Mouse (Mus musculus): ENCODE data around the gene Kiz. TPM values are rescaled to one million over a fixed set of nuclear protein-coding genes. Genes with fewer than 3 reads are reported as not detected.

Gene Kiz
- 17.2 and 22.3 TPM in 2 replicates for polyA plus RNA-seq (2014; fragmentation: Nextera tagmentation; extraction: Ambion mirVana)

GRCm38 (mm10) chr2:146855599-146856039, at the start of gene Kiz:
TSS of gene Kiz (plus strand) at chr2:146855864.
- Histone ChIP-seq H3K4me3 (ENCODE audit: low read depth, low read length) (peak within 1 kb of the TSS; percentile 88), H3K4me2 (peak within 1 kb of the TSS; percentile 74), H3K9me3 (ENCODE audit: control insufficient read depth, low read length) (no peaks in the 10 kb centered on the region), H3K27me3 (replicated peaks; ENCODE audit: control insufficient read depth, insufficient read depth, low read length) (no peaks in the 10 kb centered on the region), H3K9ac (ENCODE audit: low read depth, low read length) (peak within 1 kb of the TSS; percentile 84), H3K36me3 (ENCODE audit: control insufficient read depth, insufficient read depth, low read length) (no peaks in the 10 kb centered on the region), H3K4me1 (replicated peaks; ENCODE audit: control insufficient read depth, insufficient read depth, low read length) (no peaks in the 10 kb centered on the region), H3K27ac (ENCODE audit: low read depth, low read length) (peak within 1 kb of the TSS; percentile 55; the same call in 1 of the 2 replicates)
- DNase-seq (ENCODE audit: low spot score) (peak; percentile 96), ATAC-seq (replicated peaks; ENCODE audit: low FRiP score) (peak; percentile 100)
- WGBS = 2% methylated on average over 32 of the region's 32 CpGs

DNA sequence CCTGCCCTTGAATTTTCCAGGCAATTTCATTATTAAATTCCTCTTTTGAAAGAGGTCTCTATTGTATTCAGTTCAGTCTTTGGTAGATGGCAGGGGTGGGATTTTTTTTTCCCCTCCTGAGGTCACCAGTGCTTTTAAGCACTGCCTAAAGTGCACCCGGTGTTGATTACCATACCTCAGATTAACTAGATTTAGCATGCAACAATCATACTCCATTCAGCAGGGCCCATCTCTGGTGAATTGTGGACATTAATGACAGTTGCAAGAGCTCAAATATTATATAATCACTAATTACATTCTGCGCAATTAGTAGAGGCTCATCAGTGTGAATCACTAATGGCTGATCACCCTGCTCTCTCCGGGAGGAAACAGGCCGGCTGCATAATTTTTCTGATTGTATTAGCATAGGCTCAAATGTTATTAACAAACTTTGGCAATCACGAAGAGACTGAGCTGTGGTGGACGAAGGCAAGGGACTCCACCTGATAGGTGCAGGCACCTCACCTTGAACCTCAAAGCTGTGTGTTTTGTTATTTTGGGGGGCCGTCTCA, 45.9 kb upstream of the Kiz start:
- H3K27ac ChIP-seq (ENCODE audit: low read depth, low read length) = no peak overlapping the region
- no peaks in the 10 kb centered on the region for H3K9me3 ChIP-seq (ENCODE audit: control insufficient read depth, low read length)
- ATAC-seq (replicated peaks; ENCODE audit: low FRiP score) (no peak), DNase-seq (ENCODE audit: low spot score) (no peak)
- no peak overlapping the region for H3K4me3 ChIP-seq (ENCODE audit: low read depth, low read length)
- WGBS = 85% methylated on average over 7 of the region's 7 CpGs
- H3K9ac ChIP-seq (ENCODE audit: low read depth, low read length) = no peak overlapping the region
- H3K4me1 ChIP-seq (replicated peaks; ENCODE audit: control insufficient read depth, insufficient read depth, low read length) = no peaks in the 10 kb centered on the region
- no peak overlapping the region for H3K4me2 ChIP-seq
- H3K36me3 ChIP-seq (ENCODE audit: control insufficient read depth, insufficient read depth, low read length) = no peaks in the 10 kb centered on the region
- H3K27me3 ChIP-seq (replicated peaks; ENCODE audit: control insufficient read depth, insufficient read depth, low read length) = no peaks in the 10 kb centered on the region

- no peak overlapping the region for H3K27ac ChIP-seq (ENCODE audit: low read depth, low read length)
- no peak overlapping the region for H3K4me2 ChIP-seq
- DNase-seq (ENCODE audit: low spot score) (no peak), ATAC-seq (replicated peaks; ENCODE audit: low FRiP score) (no peak)
- H3K4me3 ChIP-seq (ENCODE audit: low read depth, low read length) = no peak overlapping the region
- H3K9ac ChIP-seq (ENCODE audit: low read depth, low read length) = no peak overlapping the region
- 81% methylated on average over 13 of the region's 13 CpGs for WGBS
- H3K4me1 ChIP-seq (replicated peaks; ENCODE audit: control insufficient read depth, insufficient read depth, low read length) = no peaks in the 10 kb centered on the region
- no peaks in the 10 kb centered on the region for H3K36me3 ChIP-seq (ENCODE audit: control insufficient read depth, insufficient read depth, low read length)
- H3K27me3 ChIP-seq (replicated peaks; ENCODE audit: control insufficient read depth, insufficient read depth, low read length) = no peaks in the 10 kb centered on the region
- no peaks in the 10 kb centered on the region for H3K9me3 ChIP-seq (ENCODE audit: control insufficient read depth, low read length)
Measured at GRCm38 (mm10) chr2:146810695-146811094, 45.0 kb upstream of the Kiz start.

DNA sequence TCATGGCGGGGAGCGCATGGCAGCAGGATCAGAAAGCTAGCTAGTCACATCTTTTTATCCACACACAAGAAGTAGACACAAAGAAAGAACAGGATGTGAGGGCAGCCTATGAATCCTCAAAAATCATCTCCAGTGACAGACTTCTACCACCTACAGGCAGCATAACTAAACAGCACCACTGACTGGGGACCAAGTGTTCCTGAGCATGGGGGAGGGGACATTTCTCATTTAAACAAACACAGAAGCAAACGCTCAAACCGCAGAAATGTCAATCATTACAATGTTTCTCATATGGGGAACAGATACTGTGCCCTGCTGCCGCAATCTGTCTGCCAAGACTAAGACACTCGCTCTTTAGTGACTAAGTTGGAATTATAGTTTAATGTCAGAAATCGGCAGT, 40.7 kb upstream of the Kiz start:
- ATAC-seq (replicated peaks; ENCODE audit: low FRiP score) (no peak), DNase-seq (ENCODE audit: low spot score) (no peak)
- no peak overlapping the region for H3K27ac ChIP-seq (ENCODE audit: low read depth, low read length)
- no peaks in the 10 kb centered on the region for H3K36me3 ChIP-seq (ENCODE audit: control insufficient read depth, insufficient read depth, low read length)
- H3K9ac ChIP-seq (ENCODE audit: low read depth, low read length) = no peak overlapping the region
- H3K4me3 ChIP-seq (ENCODE audit: low read depth, low read length) = no peak overlapping the region
- no peaks in the 10 kb centered on the region for H3K27me3 ChIP-seq (replicated peaks; ENCODE audit: control insufficient read depth, insufficient read depth, low read length)
- 84% methylated on average over 7 of the region's 7 CpGs for WGBS
- H3K4me1 ChIP-seq (replicated peaks; ENCODE audit: control insufficient read depth, insufficient read depth, low read length) = no peaks in the 10 kb centered on the region
- H3K9me3 ChIP-seq (ENCODE audit: control insufficient read depth, low read length) = no peaks in the 10 kb centered on the region
- no peak overlapping the region for H3K4me2 ChIP-seq

- H3K27ac ChIP-seq (ENCODE audit: low read depth, low read length) = no peak overlapping the region
- H3K9me3 ChIP-seq (ENCODE audit: control insufficient read depth, low read length) = no peaks in the 10 kb centered on the region
- H3K4me2 ChIP-seq = no peak overlapping the region
- DNase-seq (ENCODE audit: low spot score) = no peak
- no peaks in the 10 kb centered on the region for H3K36me3 ChIP-seq (ENCODE audit: control insufficient read depth, insufficient read depth, low read length)
- no peak overlapping the region for H3K9ac ChIP-seq (ENCODE audit: low read depth, low read length)
- ATAC-seq (replicated peaks; ENCODE audit: low FRiP score) = no peak
- no peak overlapping the region for H3K4me3 ChIP-seq (ENCODE audit: low read depth, low read length)
- no peaks in the 10 kb centered on the region for H3K4me1 ChIP-seq (replicated peaks; ENCODE audit: control insufficient read depth, insufficient read depth, low read length)
- 86% methylated on average over 4 of the region's 4 CpGs for WGBS
- H3K27me3 ChIP-seq (replicated peaks; ENCODE audit: control insufficient read depth, insufficient read depth, low read length) = no peaks in the 10 kb centered on the region
Measured at GRCm38 (mm10) chr2:146819065-146819464, 36.6 kb upstream of the Kiz start.

GRCm38 (mm10) chr2:146823483-146823951, 32.1 kb upstream of the Kiz start:
- DNase-seq (ENCODE audit: low spot score) (no peak), ATAC-seq (replicated peaks; ENCODE audit: low FRiP score) (no peak)
- Histone ChIP-seq H3K27ac (ENCODE audit: low read depth, low read length) (no peak overlapping the region), H3K27me3 (replicated peaks; ENCODE audit: control insufficient read depth, insufficient read depth, low read length) (no peaks in the 10 kb centered on the region), H3K36me3 (ENCODE audit: control insufficient read depth, insufficient read depth, low read length) (no peaks in the 10 kb centered on the region), H3K4me2 (no peak overlapping the region), H3K4me1 (replicated peaks; ENCODE audit: control insufficient read depth, insufficient read depth, low read length) (no peaks in the 10 kb centered on the region), H3K9ac (ENCODE audit: low read depth, low read length) (no peak overlapping the region), H3K4me3 (ENCODE audit: low read depth, low read length) (no peak overlapping the region), H3K9me3 (ENCODE audit: control insufficient read depth, low read length) (no peaks in the 10 kb centered on the region)
- WGBS = 62% methylated on average over 11 of the region's 11 CpGs

- DNase-seq (ENCODE audit: low spot score) (no peak), ATAC-seq (replicated peaks; ENCODE audit: low FRiP score) (no peak)
- H3K27ac ChIP-seq (ENCODE audit: low read depth, low read length) = no peak overlapping the region
- H3K4me2 ChIP-seq = no peak overlapping the region
- H3K4me3 ChIP-seq (ENCODE audit: low read depth, low read length) = no peak overlapping the region
- no peaks in the 10 kb centered on the region for H3K4me1 ChIP-seq (replicated peaks; ENCODE audit: control insufficient read depth, insufficient read depth, low read length)
- WGBS = 72% methylated on average over 8 of the region's 8 CpGs
- H3K36me3 ChIP-seq (ENCODE audit: control insufficient read depth, insufficient read depth, low read length) = no peaks in the 10 kb centered on the region
- H3K27me3 ChIP-seq (replicated peaks; ENCODE audit: control insufficient read depth, insufficient read depth, low read length) = no peaks in the 10 kb centered on the region
- H3K9me3 ChIP-seq (ENCODE audit: control insufficient read depth, low read length) = no peaks in the 10 kb centered on the region
- no peak overlapping the region for H3K9ac ChIP-seq (ENCODE audit: low read depth, low read length)
Measured at GRCm38 (mm10) chr2:146824043-146824442, 31.6 kb upstream of the Kiz start.

DNA sequence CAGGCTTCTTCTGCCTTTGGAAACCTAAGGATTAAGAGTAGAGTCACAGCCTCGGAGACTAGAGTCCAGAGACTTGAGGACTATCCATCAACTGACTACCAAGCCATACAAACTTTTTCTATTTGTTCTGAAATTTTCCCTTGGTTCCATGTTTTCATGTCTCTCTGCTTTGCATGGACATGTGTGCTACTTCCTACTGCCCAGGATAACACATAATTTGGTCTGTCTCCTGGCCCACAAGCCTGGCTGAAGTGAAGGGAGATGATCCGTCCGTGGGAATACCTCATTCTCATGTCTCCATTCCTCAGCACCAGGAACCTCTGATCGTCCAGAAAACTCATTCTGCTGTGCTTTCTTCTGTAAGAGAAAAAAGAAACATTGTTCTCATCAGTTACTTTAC, 27.7 kb upstream of the Kiz start:
- H3K27me3 ChIP-seq (replicated peaks; ENCODE audit: control insufficient read depth, insufficient read depth, low read length) = peaks cover 20% of the 10 kb centered on the region
- WGBS = 77% methylated on average over 4 of the region's 4 CpGs
- H3K4me1 ChIP-seq (replicated peaks; ENCODE audit: control insufficient read depth, insufficient read depth, low read length) = no peaks in the 10 kb centered on the region
- no peak overlapping the region for H3K4me3 ChIP-seq (ENCODE audit: low read depth, low read length)
- no peak for ATAC-seq (replicated peaks; ENCODE audit: low FRiP score)
- no peak for DNase-seq (ENCODE audit: low spot score)
- H3K36me3 ChIP-seq (ENCODE audit: control insufficient read depth, insufficient read depth, low read length) = no peaks in the 10 kb centered on the region
- H3K4me2 ChIP-seq = no peak overlapping the region
- no peak overlapping the region for H3K27ac ChIP-seq (ENCODE audit: low read depth, low read length)
- no peak overlapping the region for H3K9ac ChIP-seq (ENCODE audit: low read depth, low read length)
- no peaks in the 10 kb centered on the region for H3K9me3 ChIP-seq (ENCODE audit: control insufficient read depth, low read length)

Measured in liver, embryonic 11.5 days (tissue).